Mouse (Mus musculus) ES-E14 (cell line): ENCODE measurements around the gene Vmo1.

Experiments used
- CHD2 ChIP-seq: IDR thresholded peaks from 2 replicates; pipeline ENCODE4 v1.6.1; 2014; ENCODE audit warnings: mild to moderate bottlenecking, low read depth, low read length, inconsistent platforms
- MAFK ChIP-seq: IDR thresholded peaks from 2 replicates; pipeline ENCODE4 v1.6.1; 2014; ENCODE audit warnings: mild to moderate bottlenecking, low read depth, low read length, inconsistent platforms; ENCODE audit not compliant: insufficient read depth
- ZC3H11A ChIP-seq: IDR thresholded peaks from 2 replicates; pipeline ENCODE4 v1.6.1; 2012; ENCODE audit warnings: low read depth, mild to moderate bottlenecking, inconsistent platforms, low read length, borderline replicate concordance
- ZNF384 ChIP-seq: IDR thresholded peaks from 2 replicates; pipeline ENCODE4 v1.6.1; 2012; ENCODE audit warnings: low read depth, low read length, inconsistent platforms

DNA sequence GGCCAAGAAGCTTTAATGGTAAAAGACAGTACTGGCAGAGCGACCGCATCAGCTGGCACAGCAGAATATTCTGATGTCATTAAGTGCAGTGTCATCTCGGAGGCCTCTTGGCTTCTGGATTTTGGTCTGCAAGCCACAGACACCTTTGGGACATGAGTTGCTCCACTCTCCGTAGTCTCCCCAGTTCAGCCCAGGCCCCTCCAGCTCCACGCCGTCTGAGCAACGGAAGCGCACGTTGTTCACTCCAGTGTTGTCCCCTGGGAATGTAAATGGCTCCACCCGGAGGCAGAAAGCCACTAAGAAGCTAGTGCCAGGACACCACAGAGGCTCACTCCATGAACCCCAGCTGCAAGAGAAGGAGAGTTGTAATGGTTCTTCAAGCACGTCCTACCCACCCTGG, 896 bp downstream of the Vmo1 start:
- TF ChIP-seq CHD2 (no peak), MAFK (no peak), ZNF384 (no peak), ZC3H11A (no peak)
